Mouse (Mus musculus): ENCODE measurements around the gene Gm2115.

GRCm38 (mm10) chr7:84486485-84486884, 42.3 kb upstream of the Gm2115 start:
- TF ChIP-seq CTCF (conservative IDR thresholded peaks at IDR 0.05; ENCODE audit: low read length): no peak
- no peak for TF ChIP-seq NANOG (IDR thresholded peaks at IDR 0.05; ENCODE audit: borderline replicate concordance, low read length)
- no peak for TF ChIP-seq POU5F1 (IDR thresholded peaks at IDR 0.05; ENCODE audit: borderline replicate concordance, low read length)
